Comparison of ENCODE assay signal across 25 mouse cellular contexts in genomic region chr19:27462656-27463055, GRCm38 (mm10). TPM values are rescaled to one million over a fixed set of nuclear protein-coding genes. Genes with fewer than 3 reads are reported as not detected.
DNase-seq lines count a peak whose midpoint lies in the region; ATAC-seq and TF ChIP-seq lines count a peak whose summit lies in the region.
"Had no signal": no experiment of that assay in that cellular context is flagged by ENCODE, and none has a peak within 500 bp of the region (broad histone marks: within the 10 kb centered on the region; RNA-seq: fewer than 3 reads in every experiment).

No protein-coding gene starts in this region.

- H3K27ac ChIP-seq in forebrain, postnatal 0 days (ENCODE audit: low read depth, low read length) = no peak overlapping the region
- H3K27ac ChIP-seq in forebrain, embryonic 11.5 days (ENCODE audit: low read depth, low read length) = no peak overlapping the region
- no peak overlapping the region for H3K27ac ChIP-seq in lung, postnatal 0 days (ENCODE audit: low read length)
- no peak overlapping the region for H3K27ac ChIP-seq in CH12.LX (ENCODE audit: insufficient read depth, low read depth)
- H3K27ac ChIP-seq in neural tube, embryonic 15.5 days (replicated peaks) = no peak overlapping the region
- H3K27ac ChIP-seq: embryonic facial prominence, embryonic 10.5 days; forebrain, embryonic 13.5 days; hindbrain, embryonic 13.5 days; limb, embryonic 13.5 days; liver, embryonic 13.5 days; lung, embryonic 15.5 days; macrophage; midbrain, embryonic 10.5 days; neural tube, embryonic 13.5 days had no signal

- H3K79me2 ChIP-seq in CH12.LX (replicated peaks; ENCODE audit: control insufficient read depth, extremely low read depth, insufficient read depth, poor library complexity, severe bottlenecking) = no peaks in the 10 kb centered on the region

- peak; percentile 64 for TF ChIP-seq CTCF in forebrain, postnatal 0 days (IDR thresholded peaks at IDR 0.05; ENCODE audit: low read depth)
- no peak for TF ChIP-seq CTCF in lung, postnatal 0 days (IDR thresholded peaks at IDR 0.05)
- TF ChIP-seq CTCF in lung, adult 2 months (IDR thresholded peaks at IDR 0.05; ENCODE audit: insufficient read depth, low read length) = no peak
- TF ChIP-seq CTCF in CH12.LX (conservative IDR thresholded peaks at IDR 0.05 in 1 of 2, IDR thresholded peaks at IDR 0.05 in 1 of 2; ENCODE audit: low read depth in 2 of 2, low read length in 2 of 2) = 0 out of 4 replicates have a peak, but pooled peaks of 1 of the 2 experiments have one; percentile 12

- in situ Hi-C loops in CH12.LX (cut with MboI; ENCODE audit: low pct_ligation_motif_present, low pct_unique_long_range_greater_than_20kb, low sequenced_read_pairs) = loop anchor here (25.0 kb wide), 1 partner anchor 225 kb away; no protein-coding TSS in a partner anchor

- no peak for ATAC-seq in forebrain, postnatal 0 days
- no peak for ATAC-seq in forebrain, embryonic 11.5 days (replicated peaks; ENCODE audit: low FRiP score)
- ATAC-seq in lung, postnatal 0 days = no peak
- ATAC-seq in neural tube, embryonic 15.5 days (ENCODE audit: low FRiP score) = no peak
- ATAC-seq: forebrain, embryonic 13.5 days had no signal

- H3K9ac ChIP-seq in forebrain, postnatal 0 days = no peak overlapping the region
- H3K9ac ChIP-seq in forebrain, embryonic 11.5 days (ENCODE audit: low read length) = no peak overlapping the region
- no peak overlapping the region for H3K9ac ChIP-seq in lung, postnatal 0 days (replicated peaks; ENCODE audit: low read depth)
- H3K9ac ChIP-seq in CH12.LX (ENCODE audit: insufficient read depth, low read depth) = no peak overlapping the region
- H3K9ac ChIP-seq in neural tube, embryonic 15.5 days (replicated peaks) = no peak overlapping the region
- H3K9ac ChIP-seq: forebrain, embryonic 13.5 days; heart, embryonic 12.5 days; hindbrain, embryonic 13.5 days; limb, embryonic 13.5 days; liver, embryonic 13.5 days; lung, embryonic 15.5 days; neural tube, embryonic 13.5 days had no signal

- H3K4me2 ChIP-seq in forebrain, postnatal 0 days (ENCODE audit: low read depth) = no peak overlapping the region
- no peak overlapping the region for H3K4me2 ChIP-seq in forebrain, embryonic 11.5 days (ENCODE audit: low read depth, low read length, severe bottlenecking)
- H3K4me2 ChIP-seq in lung, postnatal 0 days (replicated peaks; ENCODE audit: low read depth, low read length) = no peak overlapping the region
- no peak overlapping the region for H3K4me2 ChIP-seq in CH12.LX (ENCODE audit: insufficient read depth, low read depth, poor library complexity, severe bottlenecking)
- no peak overlapping the region for H3K4me2 ChIP-seq in neural tube, embryonic 15.5 days
- H3K4me2 ChIP-seq: forebrain, embryonic 13.5 days; heart, embryonic 12.5 days; hindbrain, embryonic 13.5 days; limb, embryonic 13.5 days; liver, embryonic 13.5 days; lung, embryonic 15.5 days; neural tube, embryonic 13.5 days had no signal

- peak; percentile 46 for DNase-seq in forebrain, postnatal 0 days
- no peak for DNase-seq in forebrain, embryonic 11.5 days (ENCODE audit: low spot score)
- peak; percentile 32 for DNase-seq in lung, postnatal 0 days (ENCODE audit: low spot score)
- DNase-seq in lung, adult 2 months = no peak
- DNase-seq in CH12.LX (ENCODE audit: extremely low read depth) = no peak
- DNase-seq in brain, embryonic 18.5 days (ENCODE audit: low read depth, low spot score) = peak; percentile 20
- no peak for DNase-seq in thymus, postnatal 36 days
- DNase-seq: adrenal gland, adult 8-10 months; cerebellum, adult 11-12 months; cerebellum, postnatal 25 days; heart, postnatal 14 days; kidney, adult 8-10 months; kidney, postnatal 4 days; liver, embryonic 13.5 days; thymus, postnatal 4 days had no signal

- no peak overlapping the region for H3K4me3 ChIP-seq in forebrain, postnatal 0 days (ENCODE audit: low read depth, low read length)
- no peak overlapping the region for H3K4me3 ChIP-seq in forebrain, embryonic 11.5 days (ENCODE audit: low read depth, low read length)
- no peak overlapping the region for H3K4me3 ChIP-seq in lung, postnatal 0 days (ENCODE audit: low read depth, low read length)
- H3K4me3 ChIP-seq in lung, adult 2 months (replicated peaks; ENCODE audit: extremely low read depth, low read depth, low read length) = no peak overlapping the region
- H3K4me3 ChIP-seq in CH12.LX (replicated peaks in 1 of 3; ENCODE audit: low read depth in 2 of 3, low read length in 2 of 3, poor library complexity in 1 of 3) = no peak overlapping the region
- H3K4me3 ChIP-seq in neural tube, embryonic 15.5 days (replicated peaks) = no peak overlapping the region
- H3K4me3 ChIP-seq: embryonic facial prominence, embryonic 10.5 days; forebrain, embryonic 13.5 days; heart, embryonic 12.5 days; hindbrain, embryonic 13.5 days; limb, embryonic 13.5 days; liver, embryonic 13.5 days; lung, embryonic 15.5 days; midbrain, embryonic 10.5 days; neural tube, embryonic 13.5 days had no signal

- WGBS in forebrain, postnatal 0 days = 57% methylated on average over 4 of the region's 4 CpGs
- WGBS in forebrain, embryonic 11.5 days = 73% methylated on average over 4 of the region's 4 CpGs
- 46% methylated on average over 4 of the region's 4 CpGs for WGBS in lung, postnatal 0 days
- WGBS in lung, adult 2 months = 41% methylated on average over 4 of the region's 4 CpGs
- WGBS in neural tube, embryonic 15.5 days = 67% methylated on average over 4 of the region's 4 CpGs

- no peak for TF ChIP-seq POLR2A in lung, adult 2 months (IDR thresholded peaks at IDR 0.05; ENCODE audit: borderline replicate concordance, extremely low read depth, low read depth, low read length)
- no peak for TF ChIP-seq POLR2A in CH12.LX (IDR thresholded peaks at IDR 0.05; ENCODE audit: low read depth, low read length)

- H3K4me1 ChIP-seq in forebrain, postnatal 0 days (ENCODE audit: insufficient read depth) = no peaks in the 10 kb centered on the region
- H3K4me1 ChIP-seq in forebrain, embryonic 11.5 days (replicated peaks; ENCODE audit: control insufficient read depth, insufficient read depth, low read length) = no peaks in the 10 kb centered on the region
- H3K4me1 ChIP-seq in lung, postnatal 0 days (ENCODE audit: insufficient read depth, low read depth, low read length) = no peaks in the 10 kb centered on the region
- H3K4me1 ChIP-seq in lung, adult 2 months (ENCODE audit: control insufficient read depth, insufficient read depth, low read length) = no peaks in the 10 kb centered on the region
- no peaks in the 10 kb centered on the region for H3K4me1 ChIP-seq in CH12.LX (ENCODE audit: control insufficient read depth in 1 of 2, insufficient read depth in 2 of 2)
- no peaks in the 10 kb centered on the region for H3K4me1 ChIP-seq in neural tube, embryonic 15.5 days
- H3K4me1 ChIP-seq: embryonic facial prominence, embryonic 10.5 days; forebrain, embryonic 13.5 days; heart, embryonic 12.5 days; limb, embryonic 13.5 days; liver, embryonic 13.5 days; lung, embryonic 15.5 days; midbrain, embryonic 10.5 days; neural tube, embryonic 13.5 days had no signal

- dilution Hi-C loops in CH12.LX (cut with MboI; ENCODE audit: extremely low pct_ligation_motif_present, extremely low pct_unique_long_range_greater_than_20kb, low sequenced_read_pairs) = no loop called here

- no peak for TF ChIP-seq EP300 in lung, postnatal 0 days (IDR thresholded peaks at IDR 0.05)
- TF ChIP-seq EP300 in CH12.LX (IDR thresholded peaks at IDR 0.05; ENCODE audit: low read length) = no peak

- no peak; the same call in 1 of the 2 replicates for TF ChIP-seq RAD21 in CH12.LX (IDR thresholded peaks at IDR 0.05; ENCODE audit: low read depth, low read length)

- no peaks in the 10 kb centered on the region for H3K36me3 ChIP-seq in forebrain, postnatal 0 days (ENCODE audit: insufficient read depth)
- H3K36me3 ChIP-seq in forebrain, embryonic 11.5 days (ENCODE audit: control insufficient read depth, insufficient read depth, low read length) = no peaks in the 10 kb centered on the region
- H3K36me3 ChIP-seq in lung, postnatal 0 days (ENCODE audit: insufficient read depth, low read length) = no peaks in the 10 kb centered on the region
- H3K36me3 ChIP-seq in CH12.LX (replicated peaks in 1 of 2; ENCODE audit: control insufficient read depth in 1 of 2, insufficient read depth in 1 of 2, low read length in 1 of 2) = no peaks in the 10 kb centered on the region
- H3K36me3 ChIP-seq in neural tube, embryonic 15.5 days = no peaks in the 10 kb centered on the region
- H3K36me3 ChIP-seq: embryonic facial prominence, embryonic 10.5 days; heart, embryonic 12.5 days; hindbrain, embryonic 13.5 days; limb, embryonic 13.5 days; liver, embryonic 13.5 days; lung, embryonic 15.5 days; midbrain, embryonic 10.5 days; neural tube, embryonic 13.5 days had no signal

- no peaks in the 10 kb centered on the region for H3K27me3 ChIP-seq in forebrain, postnatal 0 days (ENCODE audit: insufficient read depth, low read length)
- no peaks in the 10 kb centered on the region for H3K27me3 ChIP-seq in forebrain, embryonic 11.5 days (ENCODE audit: control insufficient read depth, insufficient read depth, low read length)
- no peaks in the 10 kb centered on the region for H3K27me3 ChIP-seq in lung, postnatal 0 days (replicated peaks; ENCODE audit: insufficient read depth, low read length)
- H3K27me3 ChIP-seq in CH12.LX (replicated peaks) = no peaks in the 10 kb centered on the region
- H3K27me3 ChIP-seq in neural tube, embryonic 15.5 days (replicated peaks) = no peaks in the 10 kb centered on the region
- H3K27me3 ChIP-seq: forebrain, embryonic 13.5 days; heart, embryonic 12.5 days; hindbrain, embryonic 13.5 days; limb, embryonic 13.5 days; liver, embryonic 13.5 days; lung, embryonic 15.5 days; neural tube, embryonic 13.5 days had no signal

- no peaks in the 10 kb centered on the region for H3K9me3 ChIP-seq in forebrain, postnatal 0 days (ENCODE audit: low read length)
- no peaks in the 10 kb centered on the region for H3K9me3 ChIP-seq in forebrain, embryonic 11.5 days (ENCODE audit: control insufficient read depth, low read length)
- H3K9me3 ChIP-seq in lung, postnatal 0 days (ENCODE audit: low read length) = no peaks in the 10 kb centered on the region
- H3K9me3 ChIP-seq in CH12.LX (replicated peaks; ENCODE audit: low read length) = no peaks in the 10 kb centered on the region
- no peaks in the 10 kb centered on the region for H3K9me3 ChIP-seq in neural tube, embryonic 15.5 days (replicated peaks)
- H3K9me3 ChIP-seq: embryonic facial prominence, embryonic 10.5 days; forebrain, embryonic 13.5 days; heart, embryonic 12.5 days; hindbrain, embryonic 13.5 days; limb, embryonic 13.5 days; liver, embryonic 13.5 days; lung, embryonic 15.5 days; midbrain, embryonic 10.5 days; neural tube, embryonic 13.5 days had no signal

RNA-seq across cellular contexts. Expression of gene Pum3, which starts 33.0 kb away (rescaled TPM):
- 29.4 and 36.2 TPM in 2 replicates for total RNA-seq in forebrain, postnatal 0 days (2014; rRNA removed)
- polyA plus RNA-seq in forebrain, postnatal 0 days (2015; fragmentation: Nextera tagmentation; extraction: Ambion mirVana) = 58.8 and 59.7 TPM in 2 replicates
- 77.7 and 93.1 TPM in 2 replicates for polyA plus RNA-seq in forebrain, embryonic 11.5 days (2014; fragmentation: Nextera tagmentation; extraction: Ambion mirVana)
- 41.1 and 47.9 TPM in 2 replicates for polyA plus RNA-seq in lung, postnatal 0 days (2015; fragmentation: Nextera tagmentation; extraction: Ambion mirVana)
- polyA plus RNA-seq in lung, adult 2 months (2012; rRNA removed) = 10.3 and 18.9 TPM in 2 replicates
- total RNA-seq in CH12.LX (2012; rRNA removed) = 54.4 and 71.9 TPM in 2 replicates
- 83.3 and 95.2 TPM in 2 replicates for total RNA-seq in CH12.LX (2014; rRNA removed)
- polyA plus RNA-seq in CH12.LX (2012; ENCODE audit: insufficient read length, low read depth) = 210 and 230 TPM in 2 replicates
- polyA plus RNA-seq in neural tube, embryonic 15.5 days (2015; fragmentation: Nextera tagmentation; extraction: Ambion mirVana) = 50.7 and 53.5 TPM in 2 replicates

Comparison
In these comparisons a context has a peak if more than half of its experiments do, and no peak if none do; other contexts are left out.
1. DNase-seq: peak in forebrain, postnatal 0 days (single experiment), lung, postnatal 0 days (single experiment) and brain, embryonic 18.5 days (single experiment); none in forebrain, embryonic 11.5 days (single experiment), lung, adult 2 months (single experiment), CH12.LX (single experiment) and thymus, postnatal 36 days (0 of 2).